Mouse (Mus musculus): ENCODE results near the gene Tmem201. TPM values are rescaled to one million over a fixed set of nuclear protein-coding genes. Genes with fewer than 3 reads are reported as not detected.

Gene Tmem201
- polyA plus RNA-seq, 1 experiment from 2014 or later = 38.4 TPM

GRCm38 (mm10) chr4:149719686-149720085 is 18.2 kb downstream of the Tmem201 start:
- Histone ChIP-seq H3K9me3 (ENCODE audit: control insufficient read depth, low read length) (no peaks in the 10 kb centered on the region), H3K4me3 (ENCODE audit: control insufficient read depth in 1 of 2, insufficient read depth in 1 of 2, low read depth in 1 of 2, low read length in 2 of 2) (no peak overlapping the region), H3K27ac (replicated peaks in 1 of 2; ENCODE audit: control insufficient read depth in 1 of 2, insufficient read depth in 1 of 2, low read depth in 2 of 2, low read length in 2 of 2) (no peak overlapping the region), H3K36me3 (ENCODE audit: control insufficient read depth, insufficient read depth, low read length) (peaks cover 99% of the 10 kb centered on the region), H3K4me1 (ENCODE audit: control insufficient read depth in 2 of 2, insufficient read depth in 2 of 2, low read length in 2 of 2) (peaks cover 0 to 8% of the 10 kb centered on the region in 2 experiments; a peak in 1 of 4 replicates), H3K9ac (ENCODE audit: low read length) (no peak overlapping the region), H3K4me2 (ENCODE audit: low read length) (no peak overlapping the region), H3K27me3 (ENCODE audit: control insufficient read depth, insufficient read depth, low read length) (no peaks in the 10 kb centered on the region)
- 76% methylated on average over 6 of the region's 6 CpGs for WGBS
- no peak for ATAC-seq (ENCODE audit: insufficient number of reproducible peaks, insufficient read depth, low FRiP score, low read depth)

DNA sequence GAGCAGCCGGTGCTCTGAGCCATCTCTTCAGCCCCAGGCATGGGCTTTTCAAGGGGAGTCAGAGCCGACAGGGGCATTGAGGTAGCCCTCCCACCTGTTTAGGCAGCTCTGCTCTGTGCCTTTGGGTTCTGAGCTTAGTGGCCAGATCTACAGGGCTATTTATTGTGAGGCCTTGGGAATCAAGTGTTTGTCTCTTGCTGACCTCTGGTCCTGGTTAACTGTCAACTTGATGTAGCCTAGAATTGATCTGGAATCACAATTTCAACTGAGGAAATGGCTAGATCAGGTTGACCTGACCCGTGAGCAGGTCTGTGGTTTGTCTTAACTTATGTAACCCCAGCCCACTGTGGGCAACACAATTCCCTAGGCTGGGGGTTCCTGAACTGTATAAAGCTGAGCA is 23.3 kb downstream of the Tmem201 start:
- WGBS = 74% methylated on average over 3 of the region's 3 CpGs
- H3K36me3 ChIP-seq (ENCODE audit: control insufficient read depth, insufficient read depth, low read length) = peaks cover 51% of the 10 kb centered on the region

GRCm38 (mm10) chr4:149711955-149712354 is 25.9 kb downstream of the Tmem201 start:
- Histone ChIP-seq H3K4me2 (ENCODE audit: low read length) (no peak overlapping the region), H3K4me3 (ENCODE audit: control insufficient read depth in 1 of 2, insufficient read depth in 1 of 2, low read depth in 1 of 2, low read length in 2 of 2) (no peak overlapping the region), H3K4me1 (ENCODE audit: control insufficient read depth in 2 of 2, insufficient read depth in 2 of 2, low read length in 2 of 2) (0 out of 4 replicates have a peak, but pooled peaks cover 0 to 3% of the 10 kb centered on the region in 2 experiments), H3K27ac (replicated peaks in 1 of 2; ENCODE audit: control insufficient read depth in 1 of 2, insufficient read depth in 1 of 2, low read depth in 2 of 2, low read length in 2 of 2) (no peak overlapping the region), H3K9ac (ENCODE audit: low read length) (no peak overlapping the region), H3K9me3 (ENCODE audit: control insufficient read depth, low read length) (no peaks in the 10 kb centered on the region), H3K27me3 (ENCODE audit: control insufficient read depth, insufficient read depth, low read length) (no peaks in the 10 kb centered on the region), H3K36me3 (ENCODE audit: control insufficient read depth, insufficient read depth, low read length) (peaks cover 25% of the 10 kb centered on the region)
- WGBS = 31% methylated on average over 7 of the region's 7 CpGs
- no peak for ATAC-seq (ENCODE audit: insufficient number of reproducible peaks, insufficient read depth, low FRiP score, low read depth)

More for the DNA sequence above, 23.3 kb downstream of the Tmem201 start:
- H3K4me2 ChIP-seq (ENCODE audit: low read length) = no peak overlapping the region
- H3K4me1 ChIP-seq (ENCODE audit: control insufficient read depth in 2 of 2, insufficient read depth in 2 of 2, low read length in 2 of 2) = 0 out of 4 replicates have a peak, but pooled peaks cover 0 to 3% of the 10 kb centered on the region in 2 experiments
- H3K9me3 ChIP-seq (ENCODE audit: control insufficient read depth, low read length) = no peaks in the 10 kb centered on the region
- ATAC-seq (ENCODE audit: insufficient number of reproducible peaks, insufficient read depth, low FRiP score, low read depth) = no peak
- H3K9ac ChIP-seq (ENCODE audit: low read length) = no peak overlapping the region
- no peak overlapping the region for H3K4me3 ChIP-seq (ENCODE audit: control insufficient read depth in 1 of 2, insufficient read depth in 1 of 2, low read depth in 1 of 2, low read length in 2 of 2)
- no peak overlapping the region for H3K27ac ChIP-seq (replicated peaks in 1 of 2; ENCODE audit: control insufficient read depth in 1 of 2, insufficient read depth in 1 of 2, low read depth in 2 of 2, low read length in 2 of 2)
- no peaks in the 10 kb centered on the region for H3K27me3 ChIP-seq (ENCODE audit: control insufficient read depth, insufficient read depth, low read length)

DNA sequence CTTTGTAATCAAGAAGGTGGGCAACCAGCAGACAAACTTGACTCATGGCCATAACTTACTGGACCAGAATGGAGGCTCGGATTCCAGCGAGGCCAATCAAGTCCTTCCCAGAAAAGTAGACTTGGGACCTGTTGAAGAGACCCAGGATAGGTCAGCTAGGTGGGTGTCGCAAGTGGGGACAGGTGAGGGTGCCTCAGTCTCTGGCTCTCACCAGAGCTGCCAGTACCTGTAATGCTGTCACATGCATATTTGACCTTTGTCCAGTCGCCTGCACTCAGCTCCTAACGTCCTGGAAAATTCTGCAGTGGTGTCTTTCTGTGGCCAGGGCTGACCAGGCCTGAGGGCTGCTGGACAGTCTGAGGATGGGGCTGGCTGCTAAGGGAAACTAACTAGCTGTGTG is 26.4 kb downstream of the Tmem201 start:
- no peak overlapping the region for H3K27ac ChIP-seq (replicated peaks in 1 of 2; ENCODE audit: control insufficient read depth in 1 of 2, insufficient read depth in 1 of 2, low read depth in 2 of 2, low read length in 2 of 2)
- WGBS = 88% methylated on average over 5 of the region's 5 CpGs
- H3K9ac ChIP-seq (ENCODE audit: low read length) = no peak overlapping the region
- no peaks in the 10 kb centered on the region for H3K27me3 ChIP-seq (ENCODE audit: control insufficient read depth, insufficient read depth, low read length)
- H3K36me3 ChIP-seq (ENCODE audit: control insufficient read depth, insufficient read depth, low read length) = peaks cover 20% of the 10 kb centered on the region
- no peak overlapping the region for H3K4me3 ChIP-seq (ENCODE audit: control insufficient read depth in 1 of 2, insufficient read depth in 1 of 2, low read depth in 1 of 2, low read length in 2 of 2)
- ATAC-seq (ENCODE audit: insufficient number of reproducible peaks, insufficient read depth, low FRiP score, low read depth) = no peak
- 0 out of 4 replicates have a peak, but pooled peaks cover 0 to 3% of the 10 kb centered on the region in 2 experiments for H3K4me1 ChIP-seq (ENCODE audit: control insufficient read depth in 2 of 2, insufficient read depth in 2 of 2, low read length in 2 of 2)
- H3K4me2 ChIP-seq (ENCODE audit: low read length) = no peak overlapping the region
- H3K9me3 ChIP-seq (ENCODE audit: control insufficient read depth, low read length) = no peaks in the 10 kb centered on the region

- 0 out of 4 replicates have a peak, but pooled peaks cover 0 to 3% of the 10 kb centered on the region in 2 experiments for H3K4me1 ChIP-seq (ENCODE audit: control insufficient read depth in 2 of 2, insufficient read depth in 2 of 2, low read length in 2 of 2)
- H3K9me3 ChIP-seq (ENCODE audit: control insufficient read depth, low read length) = no peaks in the 10 kb centered on the region
- peaks cover 11% of the 10 kb centered on the region for H3K36me3 ChIP-seq (ENCODE audit: control insufficient read depth, insufficient read depth, low read length)
- peak; percentile 58; the same call in 1 of the 2 replicates for ATAC-seq (ENCODE audit: insufficient number of reproducible peaks, insufficient read depth, low FRiP score, low read depth)
- WGBS = 19% methylated on average over 5 of the region's 5 CpGs
- H3K4me3 ChIP-seq (ENCODE audit: control insufficient read depth in 1 of 2, insufficient read depth in 1 of 2, low read depth in 1 of 2, low read length in 2 of 2) = no peak overlapping the region
- no peaks in the 10 kb centered on the region for H3K27me3 ChIP-seq (ENCODE audit: control insufficient read depth, insufficient read depth, low read length)
- H3K27ac ChIP-seq (replicated peaks in 1 of 2; ENCODE audit: control insufficient read depth in 1 of 2, insufficient read depth in 1 of 2, low read depth in 2 of 2, low read length in 2 of 2) = no peak overlapping the region
- no peak overlapping the region for H3K4me2 ChIP-seq (ENCODE audit: low read length)
- H3K9ac ChIP-seq (ENCODE audit: low read length) = no peak overlapping the region
Measured at GRCm38 (mm10) chr4:149710510-149710909, 27.3 kb downstream of the Tmem201 start.

DNA sequence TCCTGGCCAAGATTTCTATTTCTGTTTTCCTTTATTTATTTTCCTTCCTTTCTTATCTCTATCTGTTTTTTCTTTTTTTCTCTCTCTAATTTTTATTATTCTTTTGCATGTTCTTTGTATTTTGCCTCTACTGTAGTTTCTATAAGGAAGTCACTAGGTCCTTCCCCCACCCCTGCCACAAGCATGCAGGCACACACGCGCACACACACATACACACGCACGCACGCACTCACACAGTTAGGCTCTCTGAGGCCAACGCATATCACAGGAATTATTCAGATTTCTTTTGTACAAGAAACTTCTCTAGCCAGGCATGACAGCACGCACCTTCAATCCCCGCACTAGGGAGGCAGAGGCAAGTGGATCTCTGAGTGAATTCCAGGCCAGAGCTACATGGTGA is 31.9 kb downstream of the Tmem201 start:
- ATAC-seq (ENCODE audit: insufficient number of reproducible peaks, insufficient read depth, low FRiP score, low read depth) = no peak
- no peak overlapping the region for H3K4me2 ChIP-seq (ENCODE audit: low read length)
- no peaks in the 10 kb centered on the region for H3K36me3 ChIP-seq (ENCODE audit: control insufficient read depth, insufficient read depth, low read length)
- H3K4me3 ChIP-seq (ENCODE audit: control insufficient read depth in 1 of 2, insufficient read depth in 1 of 2, low read depth in 1 of 2, low read length in 2 of 2) = no peak overlapping the region
- H3K4me1 ChIP-seq (ENCODE audit: control insufficient read depth in 2 of 2, insufficient read depth in 2 of 2, low read length in 2 of 2) = peaks cover 5 to 8% of the 10 kb centered on the region in 2 experiments
- no peaks in the 10 kb centered on the region for H3K27me3 ChIP-seq (ENCODE audit: control insufficient read depth, insufficient read depth, low read length)
- no peaks in the 10 kb centered on the region for H3K9me3 ChIP-seq (ENCODE audit: control insufficient read depth, low read length)
- no peak overlapping the region for H3K27ac ChIP-seq (replicated peaks in 1 of 2; ENCODE audit: control insufficient read depth in 1 of 2, insufficient read depth in 1 of 2, low read depth in 2 of 2, low read length in 2 of 2)
- no peak overlapping the region for H3K9ac ChIP-seq (ENCODE audit: low read length)
- 90% methylated on average over 8 of the region's 8 CpGs for WGBS

DNA sequence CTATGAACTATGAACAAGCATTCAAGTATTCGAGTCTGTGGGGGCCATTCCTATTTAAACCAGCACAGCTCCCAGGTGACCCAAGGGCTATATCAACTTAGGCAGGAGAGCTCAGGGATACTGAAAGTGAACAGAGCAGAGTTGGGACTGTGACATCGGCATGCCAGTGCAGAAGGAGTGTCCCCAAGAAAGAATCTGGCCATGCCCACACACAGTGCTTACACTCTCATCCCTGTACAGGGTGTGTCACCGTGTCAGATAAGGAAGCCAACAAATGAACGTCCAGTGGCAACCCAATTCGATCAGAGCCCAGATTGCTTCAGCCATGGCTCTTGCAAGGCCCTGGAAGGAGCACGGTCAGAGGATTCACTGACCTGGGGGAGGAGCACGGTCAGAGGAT is 32.5 kb downstream of the Tmem201 start:
- Histone ChIP-seq H3K4me3 (ENCODE audit: control insufficient read depth in 1 of 2, insufficient read depth in 1 of 2, low read depth in 1 of 2, low read length in 2 of 2) (no peak overlapping the region), H3K4me1 (ENCODE audit: control insufficient read depth in 2 of 2, insufficient read depth in 2 of 2, low read length in 2 of 2) (peaks cover 5 to 8% of the 10 kb centered on the region in 2 experiments), H3K27ac (replicated peaks in 1 of 2; ENCODE audit: control insufficient read depth in 1 of 2, insufficient read depth in 1 of 2, low read depth in 2 of 2, low read length in 2 of 2) (no peak overlapping the region), H3K36me3 (ENCODE audit: control insufficient read depth, insufficient read depth, low read length) (no peaks in the 10 kb centered on the region), H3K4me2 (ENCODE audit: low read length) (no peak overlapping the region), H3K9ac (ENCODE audit: low read length) (no peak overlapping the region), H3K27me3 (ENCODE audit: control insufficient read depth, insufficient read depth, low read length) (0 out of 2 replicates have a peak, but pooled peaks cover 4% of the 10 kb centered on the region), H3K9me3 (ENCODE audit: control insufficient read depth, low read length) (no peaks in the 10 kb centered on the region)
- 52% methylated on average over 7 of the region's 7 CpGs for WGBS
- no peak for ATAC-seq (ENCODE audit: insufficient number of reproducible peaks, insufficient read depth, low FRiP score, low read depth)

Measured in heart, embryonic 14.5 days (tissue).